In the genomic region with DNA sequence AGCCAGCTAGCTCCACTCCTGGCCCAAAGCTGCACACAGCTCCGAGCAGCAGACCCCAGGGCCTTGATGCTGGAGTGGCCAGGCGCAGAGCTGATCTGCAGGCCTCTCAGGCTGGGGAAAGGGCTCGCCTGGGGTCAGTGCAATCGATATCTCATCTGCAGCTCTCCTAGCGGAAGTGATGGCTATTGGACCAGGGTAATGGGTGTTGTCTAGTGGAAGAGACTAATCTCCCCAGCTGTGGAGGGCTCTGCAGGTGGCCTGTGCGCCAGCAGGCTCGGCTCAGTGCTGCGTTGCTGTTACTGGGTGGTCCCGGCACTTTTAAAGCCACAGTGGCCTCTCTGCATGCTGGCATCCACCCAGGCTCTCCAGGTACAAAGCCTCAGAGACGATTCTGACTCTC, we compare ENCODE assay signal across 26 mouse cellular contexts. TPM values are rescaled to one million over a fixed set of nuclear protein-coding genes. Genes with fewer than 3 reads are reported as not detected.
DNase-seq lines count a peak whose midpoint lies in the region; ATAC-seq and TF ChIP-seq lines count a peak whose summit lies in the region.
"Had no signal": no experiment of that assay in that cellular context is flagged by ENCODE, and none has a peak within 500 bp of the region (broad histone marks: within the 10 kb centered on the region; RNA-seq: fewer than 3 reads in every experiment).

No protein-coding gene starts in this region.

- WGBS in forebrain, embryonic 12.5 days: 12% methylated on average over 10 of the region's 10 CpGs
- WGBS in forebrain, embryonic 15.5 days: 17% methylated on average over 10 of the region's 10 CpGs
- WGBS in liver, embryonic 12.5 days (ENCODE audit: insufficient replicate concordance): 45% methylated on average over 10 of the region's 10 CpGs
- WGBS in liver, embryonic 11.5 days: 43% methylated on average over 10 of the region's 10 CpGs
- WGBS in stomach, postnatal 0 days: 32% methylated on average over 10 of the region's 10 CpGs

- no peak for TF ChIP-seq EP300 in stomach, postnatal 0 days (optimal IDR thresholded peaks at IDR 0.05)

- TF ChIP-seq CTCF in stomach, postnatal 0 days (IDR thresholded peaks at IDR 0.05; ENCODE audit: low read depth): no peak

- no peak overlapping the region for H3K4me2 ChIP-seq in forebrain, embryonic 12.5 days
- H3K4me2 ChIP-seq in forebrain, embryonic 15.5 days (replicated peaks): no peak overlapping the region
- H3K4me2 ChIP-seq in liver, embryonic 12.5 days: no peak overlapping the region
- H3K4me2 ChIP-seq in liver, embryonic 11.5 days: no peak overlapping the region
- H3K4me2 ChIP-seq in stomach, postnatal 0 days (replicated peaks; ENCODE audit: low read depth): no peak overlapping the region
- H3K4me2 ChIP-seq: embryonic facial prominence, embryonic 12.5 days; heart, embryonic 11.5 days; hindbrain, embryonic 15.5 days; lung, embryonic 15.5 days; midbrain, embryonic 12.5 days had no signal

- no peaks in the 10 kb centered on the region for H3K9me3 ChIP-seq in forebrain, embryonic 12.5 days
- H3K9me3 ChIP-seq in forebrain, embryonic 15.5 days: no peaks in the 10 kb centered on the region
- no peaks in the 10 kb centered on the region for H3K9me3 ChIP-seq in liver, embryonic 12.5 days (replicated peaks)
- no peaks in the 10 kb centered on the region for H3K9me3 ChIP-seq in liver, embryonic 11.5 days (ENCODE audit: control insufficient read depth, low read length)
- no peaks in the 10 kb centered on the region for H3K9me3 ChIP-seq in stomach, postnatal 0 days (ENCODE audit: control insufficient read depth, low read length)
- H3K9me3 ChIP-seq: embryonic facial prominence, embryonic 12.5 days; G1E; hindbrain, embryonic 15.5 days; lung, embryonic 15.5 days; midbrain, embryonic 12.5 days had no signal

- H3K27ac ChIP-seq in forebrain, embryonic 12.5 days: no peak overlapping the region
- H3K27ac ChIP-seq in forebrain, embryonic 15.5 days (replicated peaks): no peak overlapping the region
- no peak overlapping the region for H3K27ac ChIP-seq in liver, embryonic 12.5 days
- no peak overlapping the region for H3K27ac ChIP-seq in liver, embryonic 11.5 days (ENCODE audit: low read depth, low read length)
- H3K27ac ChIP-seq in stomach, postnatal 0 days (replicated peaks): no peak overlapping the region
- H3K27ac ChIP-seq: embryonic facial prominence, embryonic 12.5 days; hindbrain, embryonic 15.5 days; kidney, postnatal 0 days; layer of hippocampus, adult 2 months; liver, embryonic 14.5 days; lung, embryonic 15.5 days; midbrain, embryonic 12.5 days had no signal

- peak; percentile 53; the same call in 1 of the 2 replicates for ATAC-seq in forebrain, embryonic 12.5 days (ENCODE audit: low FRiP score)
- ATAC-seq in forebrain, embryonic 15.5 days (replicated peaks): no peak
- 0 out of 2 replicates have a peak, but pooled peaks have one; percentile 34 for ATAC-seq in liver, embryonic 12.5 days
- no peak for ATAC-seq in liver, embryonic 11.5 days (replicated peaks; ENCODE audit: low FRiP score)
- ATAC-seq in stomach, postnatal 0 days (ENCODE audit: low FRiP score, low TSS enrichment): no peak
- ATAC-seq: activated CD4-positive, CD25-positive, alpha-beta regulatory T cell, adult 4 months; intestine, embryonic 16.5 days had no signal

- no peak for DNase-seq in liver, embryonic 11.5 days (ENCODE audit: low spot score)
- DNase-seq in embryo, embryonic 10.5 days (ENCODE audit: low spot score): peak; percentile 48
- DNase-seq in mesoderm, embryonic 11.5 days (ENCODE audit: low read depth, low spot score): peak; percentile 47
- no peak for DNase-seq in cerebellum, adult 8-10 months
- no peak for DNase-seq in stomach, postnatal 0 days (ENCODE audit: low spot score)
- DNase-seq: adrenal gland, postnatal 14 days; cerebellum, adult 11 months; cerebellum, postnatal 14 days; heart, postnatal 10 days; layer of hippocampus, postnatal 36 days; lung, postnatal 4 days; thymus, adult 2 months had no signal

- no peak overlapping the region for H3K4me3 ChIP-seq in forebrain, embryonic 12.5 days (replicated peaks)
- no peak overlapping the region for H3K4me3 ChIP-seq in forebrain, embryonic 15.5 days
- no peak overlapping the region for H3K4me3 ChIP-seq in liver, embryonic 12.5 days
- H3K4me3 ChIP-seq in liver, embryonic 11.5 days (ENCODE audit: low read depth, low read length): no peak overlapping the region
- no peak overlapping the region for H3K4me3 ChIP-seq in stomach, postnatal 0 days (ENCODE audit: low read depth, low read length)
- H3K4me3 ChIP-seq: embryonic facial prominence, embryonic 12.5 days; hindbrain, embryonic 15.5 days; layer of hippocampus, adult 2 months; lung, embryonic 15.5 days; midbrain, embryonic 12.5 days had no signal

- H3K4me1 ChIP-seq in forebrain, embryonic 12.5 days: peaks cover 13% of the 10 kb centered on the region; the same call in 1 of the 2 replicates
- no peaks in the 10 kb centered on the region for H3K4me1 ChIP-seq in forebrain, embryonic 15.5 days
- H3K4me1 ChIP-seq in liver, embryonic 12.5 days: no peaks in the 10 kb centered on the region; the same call in 1 of the 2 replicates
- H3K4me1 ChIP-seq in liver, embryonic 11.5 days (replicated peaks; ENCODE audit: control insufficient read depth, insufficient read depth, low read length): no peaks in the 10 kb centered on the region
- H3K4me1 ChIP-seq in stomach, postnatal 0 days (replicated peaks; ENCODE audit: control insufficient read depth, insufficient read depth): no peaks in the 10 kb centered on the region
- H3K4me1 ChIP-seq: hindbrain, embryonic 15.5 days; lung, embryonic 15.5 days had no signal

- H3K9ac ChIP-seq in forebrain, embryonic 12.5 days: no peak overlapping the region
- H3K9ac ChIP-seq in forebrain, embryonic 15.5 days (replicated peaks): no peak overlapping the region
- no peak overlapping the region for H3K9ac ChIP-seq in liver, embryonic 12.5 days
- H3K9ac ChIP-seq in liver, embryonic 11.5 days (ENCODE audit: low read depth, low read length): no peak overlapping the region
- H3K9ac ChIP-seq in stomach, postnatal 0 days (ENCODE audit: low read length): no peak overlapping the region
- H3K9ac ChIP-seq: embryonic facial prominence, embryonic 12.5 days; hindbrain, embryonic 15.5 days; liver, embryonic 14.5 days; lung, embryonic 15.5 days; midbrain, embryonic 12.5 days had no signal

- H3K27me3 ChIP-seq in forebrain, embryonic 12.5 days: peaks cover 64% of the 10 kb centered on the region
- H3K27me3 ChIP-seq in forebrain, embryonic 15.5 days: no peaks in the 10 kb centered on the region
- peaks cover 11% of the 10 kb centered on the region; the same call in 1 of the 2 replicates for H3K27me3 ChIP-seq in liver, embryonic 12.5 days (replicated peaks)
- no peaks in the 10 kb centered on the region for H3K27me3 ChIP-seq in liver, embryonic 11.5 days (replicated peaks; ENCODE audit: control insufficient read depth, insufficient read depth, low read length)
- no peaks in the 10 kb centered on the region for H3K27me3 ChIP-seq in stomach, postnatal 0 days (ENCODE audit: control insufficient read depth, insufficient read depth, low read length)
- H3K27me3 ChIP-seq: embryonic facial prominence, embryonic 12.5 days; lung, embryonic 15.5 days had no signal

- no peaks in the 10 kb centered on the region for H3K36me3 ChIP-seq in forebrain, embryonic 12.5 days (replicated peaks)
- H3K36me3 ChIP-seq in forebrain, embryonic 15.5 days: no peaks in the 10 kb centered on the region
- H3K36me3 ChIP-seq in liver, embryonic 12.5 days: no peaks in the 10 kb centered on the region
- no peaks in the 10 kb centered on the region for H3K36me3 ChIP-seq in liver, embryonic 11.5 days (ENCODE audit: control insufficient read depth, insufficient read depth, low read length)
- H3K36me3 ChIP-seq in stomach, postnatal 0 days (ENCODE audit: control insufficient read depth, insufficient read depth, low read length): no peaks in the 10 kb centered on the region
- H3K36me3 ChIP-seq: embryonic facial prominence, embryonic 12.5 days; G1E; hindbrain, embryonic 15.5 days; lung, embryonic 15.5 days; midbrain, embryonic 12.5 days had no signal

RNA-seq across cellular contexts. Expression of a gene that starts 46.7 kb away (rescaled TPM):
- polyA plus RNA-seq in forebrain, embryonic 12.5 days (2016; fragmentation: Nextera tagmentation; extraction: Ambion mirVana): 97.6 and 104 TPM in 2 replicates
- polyA plus RNA-seq in forebrain, embryonic 15.5 days (2015; fragmentation: Nextera tagmentation; extraction: Ambion mirVana): 57.5 and 63.0 TPM in 2 replicates
- 41.8 and 45.9 TPM in 2 replicates for polyA plus RNA-seq in liver, embryonic 12.5 days (2016; fragmentation: Nextera tagmentation; extraction: Ambion mirVana)
- 75.3 and 77.5 TPM in 2 replicates for polyA plus RNA-seq in liver, embryonic 11.5 days (2014; fragmentation: Nextera tagmentation; extraction: Ambion mirVana)
- polyA plus RNA-seq in stomach, postnatal 0 days (2015; fragmentation: Nextera tagmentation; extraction: Ambion mirVana): 45.5 and 50.2 TPM in 2 replicates

RNA-seq across cellular contexts. Expression of a gene that starts 55.8 kb away (rescaled TPM):
- 4.0 and 4.9 TPM in 2 replicates for polyA plus RNA-seq in forebrain, embryonic 12.5 days (2016; fragmentation: Nextera tagmentation; extraction: Ambion mirVana)
- 4.5 and 6.3 TPM in 2 replicates for polyA plus RNA-seq in forebrain, embryonic 15.5 days (2015; fragmentation: Nextera tagmentation; extraction: Ambion mirVana)
- polyA plus RNA-seq in liver, embryonic 12.5 days (2016; fragmentation: Nextera tagmentation; extraction: Ambion mirVana): 58.9 and 59.9 TPM in 2 replicates
- polyA plus RNA-seq in liver, embryonic 11.5 days (2014; fragmentation: Nextera tagmentation; extraction: Ambion mirVana): 65.1 and 72.4 TPM in 2 replicates
- polyA plus RNA-seq in stomach, postnatal 0 days (2015; fragmentation: Nextera tagmentation; extraction: Ambion mirVana): 34.3 and 35.4 TPM in 2 replicates
- polyA plus RNA-seq: G1E had no signal

Comparison
In these comparisons a context has a peak if more than half of its experiments do, and no peak if none do; other contexts are left out.
1. ATAC-seq: peak in forebrain, embryonic 12.5 days (single experiment) and liver, embryonic 12.5 days (single experiment); none in forebrain, embryonic 15.5 days (single experiment), liver, embryonic 11.5 days (single experiment) and stomach, postnatal 0 days (single experiment).
2. DNase-seq: peak in embryo, embryonic 10.5 days (single experiment) and mesoderm, embryonic 11.5 days (single experiment); none in liver, embryonic 11.5 days (single experiment), cerebellum, adult 8-10 months (single experiment) and stomach, postnatal 0 days (single experiment).